Mouse (Mus musculus): ENCODE data around the gene Rnf180. TPM values are rescaled to one million over a fixed set of nuclear protein-coding genes. Genes with fewer than 3 reads are reported as not detected.
A peak's percentile ranks its signal among the peaks of the same experiment; 100 is the strongest.

Rnf180 gene
- 4.5 TPM in 2 replicates for polyA plus RNA-seq (2012; rRNA removed)
- polyA plus RNA-seq (2014; fragmentation: Nextera tagmentation; extraction: Ambion mirVana): 8.6 and 10.7 TPM in 2 replicates

DNA sequence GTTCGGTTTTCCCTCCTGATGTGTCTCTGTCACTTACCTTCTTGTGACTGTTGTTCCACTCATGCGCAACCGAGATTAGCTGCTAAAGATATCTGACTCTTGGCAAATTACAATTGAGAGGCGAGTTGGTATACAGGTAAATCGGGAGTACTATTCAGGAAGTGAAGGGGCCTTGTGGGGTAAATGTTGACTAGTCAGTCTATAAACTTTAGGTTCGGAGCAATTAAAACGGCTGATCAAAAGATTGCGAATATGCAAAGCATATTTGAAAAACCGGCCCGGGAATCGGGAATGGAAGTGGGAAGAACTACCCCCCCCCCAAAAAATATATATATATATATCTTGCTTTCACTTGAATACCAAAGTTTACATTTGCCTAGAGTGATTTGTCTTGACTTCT is at the start of gene Rnf180:
TSS of gene Rnf180 (minus strand) at position 101 of the 400 bp plus-strand sequence.
- Histone ChIP-seq H3K27me3 (ENCODE audit: control insufficient read depth, insufficient read depth, low read length) (no peaks in the 10 kb centered on the region), H3K27ac (replicated peaks; ENCODE audit: low read depth, low read length) (peak within 1 kb of the TSS; percentile 52; the same call in 1 of the 2 replicates), H3K4me2 (replicated peaks; ENCODE audit: low read depth, low read length, severe bottlenecking) (peak within 1 kb of the TSS; percentile 86), H3K9me3 (ENCODE audit: control insufficient read depth, low read length) (no peaks in the 10 kb centered on the region), H3K4me3 (replicated peaks; ENCODE audit: low read length) (peak within 1 kb of the TSS; percentile 81), H3K4me1 (ENCODE audit: control insufficient read depth, insufficient read depth, low read length) (peaks cover 18% of the 10 kb centered on the region), H3K36me3 (ENCODE audit: control insufficient read depth, insufficient read depth, low read length) (no peaks in the 10 kb centered on the region), H3K9ac (ENCODE audit: low read depth, low read length, severe bottlenecking) (peak within 1 kb of the TSS; percentile 90)
- no peak for TF ChIP-seq POLR2A (IDR thresholded peaks at IDR 0.05; ENCODE audit: borderline replicate concordance, extremely low read depth, insufficient read depth, insufficient read length)
- WGBS: 41% methylated on average over 11 of the region's 11 CpGs
- ATAC-seq (ENCODE audit: low FRiP score, low read depth) (no peak), DNase-seq (ENCODE audit: low spot score) (no peak)

DNA sequence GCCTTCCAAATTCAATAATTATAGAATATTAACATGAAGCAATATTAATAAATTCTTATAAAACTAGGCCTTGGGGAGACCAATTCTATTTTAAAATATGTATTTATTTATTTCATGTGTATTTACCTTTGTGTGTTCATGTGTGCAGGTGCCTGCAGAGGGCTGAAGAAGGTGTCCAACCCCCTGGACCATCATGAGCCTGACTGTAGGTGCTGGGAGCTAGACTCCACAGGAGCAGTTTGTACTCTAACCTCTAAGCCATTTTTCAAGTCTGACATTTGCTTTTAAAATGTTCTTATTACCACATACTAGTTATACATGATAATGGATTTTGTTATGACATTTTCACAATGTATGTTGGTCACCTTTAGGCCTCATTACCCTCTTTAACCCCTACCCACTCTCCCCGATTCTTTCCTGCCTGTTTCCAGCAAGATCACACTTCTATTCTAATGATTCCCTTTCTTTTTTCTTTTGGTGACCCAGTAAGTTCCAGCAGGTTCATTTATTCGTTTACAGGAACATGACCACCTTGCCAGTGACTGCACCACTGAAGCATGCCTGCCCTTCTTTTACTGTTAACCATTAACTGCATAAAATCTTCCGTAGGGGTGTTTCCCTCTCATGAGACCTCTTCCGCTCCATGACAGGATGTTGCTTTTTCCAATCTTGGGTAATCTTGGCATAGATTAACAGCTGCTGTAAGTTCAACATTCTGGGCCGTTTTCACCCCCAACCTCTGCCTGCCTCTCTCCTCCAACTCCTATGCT is 36.8 kb upstream of the Rnf180 start:
- Histone ChIP-seq H3K4me3 (replicated peaks; ENCODE audit: low read length) (no peak overlapping the region), H3K27ac (replicated peaks; ENCODE audit: low read depth, low read length) (no peak overlapping the region), H3K27me3 (ENCODE audit: control insufficient read depth, insufficient read depth, low read length) (no peaks in the 10 kb centered on the region), H3K9me3 (ENCODE audit: control insufficient read depth, low read length) (no peaks in the 10 kb centered on the region), H3K4me2 (replicated peaks; ENCODE audit: low read depth, low read length, severe bottlenecking) (no peak overlapping the region), H3K36me3 (ENCODE audit: control insufficient read depth, insufficient read depth, low read length) (no peaks in the 10 kb centered on the region), H3K4me1 (ENCODE audit: control insufficient read depth, insufficient read depth, low read length) (no peaks in the 10 kb centered on the region), H3K9ac (ENCODE audit: low read depth, low read length, severe bottlenecking) (no peak overlapping the region)
- ATAC-seq (ENCODE audit: low FRiP score, low read depth) (no peak), DNase-seq (ENCODE audit: low spot score) (no peak)
- 75% methylated on average over 5 of the region's 5 CpGs for WGBS
- TF ChIP-seq POLR2A (IDR thresholded peaks at IDR 0.05; ENCODE audit: borderline replicate concordance, extremely low read depth, insufficient read depth, insufficient read length): no peak

DNA sequence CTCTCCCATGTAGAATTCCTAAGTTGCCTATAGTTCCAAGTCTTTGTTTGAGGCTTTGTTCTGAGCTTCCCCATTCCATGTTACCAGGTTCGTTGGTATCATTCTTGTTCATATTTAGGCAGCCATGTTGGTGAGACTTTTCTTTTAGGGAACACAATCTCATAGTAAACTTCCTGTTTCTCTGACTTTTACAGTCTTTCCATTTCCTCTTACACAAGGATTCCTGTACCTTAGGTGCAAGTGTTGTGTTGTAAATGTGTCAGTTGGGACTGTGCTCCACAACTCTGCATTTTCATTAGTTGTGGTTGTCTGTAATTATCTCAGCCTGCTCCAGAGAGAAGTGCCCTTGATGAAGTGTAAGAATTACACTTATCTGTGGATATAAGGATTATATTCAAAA is 32.3 kb upstream of the Rnf180 start:
- no peaks in the 10 kb centered on the region for H3K9me3 ChIP-seq (ENCODE audit: control insufficient read depth, low read length)
- no peaks in the 10 kb centered on the region for H3K36me3 ChIP-seq (ENCODE audit: control insufficient read depth, insufficient read depth, low read length)
- H3K27me3 ChIP-seq (ENCODE audit: control insufficient read depth, insufficient read depth, low read length): no peaks in the 10 kb centered on the region
- no peak for DNase-seq (ENCODE audit: low spot score)
- WGBS: 69% methylated on average over 1 of the region's 1 CpGs
- H3K4me3 ChIP-seq (replicated peaks; ENCODE audit: low read length): no peak overlapping the region
- ATAC-seq (ENCODE audit: low FRiP score, low read depth): no peak
- TF ChIP-seq POLR2A (IDR thresholded peaks at IDR 0.05; ENCODE audit: borderline replicate concordance, extremely low read depth, insufficient read depth, insufficient read length): no peak
- H3K9ac ChIP-seq (ENCODE audit: low read depth, low read length, severe bottlenecking): no peak overlapping the region
- no peak overlapping the region for H3K27ac ChIP-seq (replicated peaks; ENCODE audit: low read depth, low read length)
- H3K4me1 ChIP-seq (ENCODE audit: control insufficient read depth, insufficient read depth, low read length): no peaks in the 10 kb centered on the region
- no peak overlapping the region for H3K4me2 ChIP-seq (replicated peaks; ENCODE audit: low read depth, low read length, severe bottlenecking)

DNA sequence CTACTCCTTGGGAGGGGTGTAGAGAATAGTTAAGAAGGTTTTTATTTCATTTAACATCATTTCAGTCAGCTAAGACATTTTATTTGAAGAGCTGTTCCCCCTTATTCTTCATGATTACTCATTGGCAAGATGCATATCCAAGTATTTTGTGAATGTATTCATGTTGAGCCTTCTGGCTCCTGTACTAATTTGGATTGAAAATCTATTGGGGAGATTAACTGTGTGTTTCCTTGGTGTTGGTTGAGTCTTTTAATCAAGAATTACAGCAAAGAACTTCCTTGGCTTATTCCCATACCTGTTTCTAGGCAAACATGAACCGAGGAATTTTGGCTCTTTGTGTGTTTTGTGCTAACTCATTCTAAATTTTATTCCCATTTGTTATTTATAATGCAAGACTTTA is 22.3 kb upstream of the Rnf180 start:
- DNase-seq (ENCODE audit: low spot score) (no peak), ATAC-seq (ENCODE audit: low FRiP score, low read depth) (no peak)
- H3K4me2 ChIP-seq (replicated peaks; ENCODE audit: low read depth, low read length, severe bottlenecking): no peak overlapping the region
- H3K27me3 ChIP-seq (ENCODE audit: control insufficient read depth, insufficient read depth, low read length): no peaks in the 10 kb centered on the region
- H3K9ac ChIP-seq (ENCODE audit: low read depth, low read length, severe bottlenecking): no peak overlapping the region
- H3K9me3 ChIP-seq (ENCODE audit: control insufficient read depth, low read length): no peaks in the 10 kb centered on the region
- 78% methylated on average over 1 of the region's 1 CpGs for WGBS
- no peaks in the 10 kb centered on the region for H3K4me1 ChIP-seq (ENCODE audit: control insufficient read depth, insufficient read depth, low read length)
- no peaks in the 10 kb centered on the region for H3K36me3 ChIP-seq (ENCODE audit: control insufficient read depth, insufficient read depth, low read length)
- no peak for TF ChIP-seq POLR2A (IDR thresholded peaks at IDR 0.05; ENCODE audit: borderline replicate concordance, extremely low read depth, insufficient read depth, insufficient read length)
- H3K4me3 ChIP-seq (replicated peaks; ENCODE audit: low read length): no peak overlapping the region
- no peak overlapping the region for H3K27ac ChIP-seq (replicated peaks; ENCODE audit: low read depth, low read length)

DNA sequence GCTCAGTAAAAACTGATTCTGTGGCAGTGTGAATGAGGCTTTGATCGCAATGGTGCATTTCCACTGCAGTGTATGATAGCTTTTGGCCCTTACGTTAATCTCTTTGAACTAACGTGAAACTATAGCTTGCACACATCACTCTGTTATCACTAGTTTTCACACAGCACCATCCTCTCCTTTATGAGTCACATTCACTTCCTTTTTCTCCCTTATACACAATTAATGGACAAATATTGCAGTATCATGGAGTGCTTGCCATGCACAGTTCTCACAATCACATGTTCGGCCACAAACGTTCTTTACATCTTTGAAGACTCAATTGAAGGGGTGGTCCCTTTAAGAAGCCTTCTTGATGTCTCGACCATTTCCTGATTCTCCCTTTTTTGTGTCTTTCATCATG is 21.4 kb upstream of the Rnf180 start:
- Histone ChIP-seq H3K9ac (ENCODE audit: low read depth, low read length, severe bottlenecking) (no peak overlapping the region), H3K4me1 (ENCODE audit: control insufficient read depth, insufficient read depth, low read length) (no peaks in the 10 kb centered on the region), H3K27ac (replicated peaks; ENCODE audit: low read depth, low read length) (no peak overlapping the region), H3K27me3 (ENCODE audit: control insufficient read depth, insufficient read depth, low read length) (no peaks in the 10 kb centered on the region), H3K4me2 (replicated peaks; ENCODE audit: low read depth, low read length, severe bottlenecking) (no peak overlapping the region), H3K9me3 (ENCODE audit: control insufficient read depth, low read length) (no peaks in the 10 kb centered on the region), H3K4me3 (replicated peaks; ENCODE audit: low read length) (no peak overlapping the region), H3K36me3 (ENCODE audit: control insufficient read depth, insufficient read depth, low read length) (no peaks in the 10 kb centered on the region)
- DNase-seq (ENCODE audit: low spot score) (no peak), ATAC-seq (ENCODE audit: low FRiP score, low read depth) (no peak)
- TF ChIP-seq POLR2A (IDR thresholded peaks at IDR 0.05; ENCODE audit: borderline replicate concordance, extremely low read depth, insufficient read depth, insufficient read length): no peak
- WGBS: 82% methylated on average over 6 of the region's 6 CpGs

Data from limb, embryonic 14.5 days (tissue).